Mouse (Mus musculus) mouse trophoblast stem cell (cell line): Measurements from ENCODE around the gene Tmed9.
"Not testable (repeated sequence)": the region's sequence is repeated elsewhere in the genome, so short reads cannot be mapped to it uniquely, and the experiment has no call there.

Experiments
- in situ Hi-C, 2 experiments: fragments of 300-500 bp; cut with MseI, MboI; formaldehyde crosslinking; loops; 2 replicates in 1 of 2; 3 replicates in 1 of 2; pipeline ENCODE4 v1.15.1; 2025

Gene Tmed9

DNA sequence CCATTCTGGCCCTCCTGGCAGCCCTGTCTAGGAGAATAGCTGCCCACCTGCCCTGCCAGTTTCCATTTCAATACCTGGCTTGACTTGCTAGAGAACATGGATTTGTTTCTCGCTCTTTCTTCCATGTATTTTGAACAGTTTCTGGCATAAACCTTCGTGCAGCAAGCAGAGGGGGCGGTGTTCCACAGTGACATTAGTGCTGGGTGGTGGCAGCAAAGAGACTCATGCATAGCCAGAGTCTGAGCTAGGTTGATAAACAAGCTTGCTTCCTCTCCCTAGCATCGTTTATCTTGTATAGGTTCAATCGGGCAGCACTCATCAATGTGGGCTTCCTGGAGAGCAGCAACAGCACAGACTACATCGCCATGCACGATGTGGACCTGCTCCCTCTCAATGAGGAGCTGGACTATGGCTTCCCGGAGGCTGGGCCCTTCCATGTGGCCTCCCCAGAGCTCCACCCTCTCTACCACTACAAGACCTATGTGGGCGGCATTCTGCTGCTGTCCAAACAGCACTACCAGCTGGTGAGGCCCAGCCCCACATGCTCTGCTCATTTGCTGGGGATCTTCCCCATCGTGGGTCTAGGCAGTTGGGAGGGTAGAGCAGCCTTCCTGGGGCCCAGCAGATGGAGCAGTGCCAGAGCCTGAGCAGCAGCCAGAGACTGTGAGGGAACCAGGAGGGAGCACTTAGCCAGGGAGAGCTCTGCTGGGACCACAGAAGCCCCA, 33.5 kb downstream of the Tmed9 start:
- in situ Hi-C loops = no loop called here

DNA sequence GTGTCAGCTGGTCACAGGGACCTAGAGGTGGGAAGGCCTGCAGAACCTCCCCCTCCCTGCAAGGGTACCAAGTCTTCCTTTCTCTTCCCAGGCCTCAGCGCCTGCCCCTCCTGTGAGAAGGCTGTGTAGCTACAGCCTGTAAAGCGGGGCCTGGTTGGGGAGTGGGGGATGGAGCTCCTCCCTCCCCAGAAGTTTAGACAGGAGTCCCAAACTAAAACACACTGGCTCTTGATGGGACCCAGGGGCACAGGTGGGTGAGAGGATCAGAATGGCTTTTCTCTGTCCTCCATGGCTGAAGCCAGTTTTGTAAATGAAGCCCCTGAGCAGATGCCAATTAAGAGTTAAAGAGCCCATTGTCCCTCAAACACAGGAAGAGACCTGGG, 34.1 kb downstream of the Tmed9 start:
- in situ Hi-C loops = no loop called here

DNA sequence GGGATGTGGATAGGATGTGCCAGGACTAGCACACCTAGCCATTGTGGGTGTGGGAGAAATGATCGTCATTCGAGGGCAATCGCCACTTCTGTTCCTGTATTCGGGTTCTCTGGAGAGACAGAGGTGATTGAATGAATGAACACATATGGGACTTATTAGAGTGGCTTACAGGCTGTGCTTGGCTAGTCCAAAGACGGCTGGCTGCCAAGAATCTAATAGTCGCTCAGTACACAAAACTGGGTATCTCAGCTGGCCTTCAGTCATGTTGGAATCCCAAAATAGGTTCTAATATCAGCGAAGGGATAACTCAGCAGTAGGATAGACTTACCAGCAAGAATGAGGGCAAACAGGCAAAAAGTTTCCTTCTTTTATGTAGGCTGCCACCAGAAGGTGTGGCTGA, 38.5 kb downstream of the Tmed9 start:
- in situ Hi-C loops = no loop called here

DNA sequence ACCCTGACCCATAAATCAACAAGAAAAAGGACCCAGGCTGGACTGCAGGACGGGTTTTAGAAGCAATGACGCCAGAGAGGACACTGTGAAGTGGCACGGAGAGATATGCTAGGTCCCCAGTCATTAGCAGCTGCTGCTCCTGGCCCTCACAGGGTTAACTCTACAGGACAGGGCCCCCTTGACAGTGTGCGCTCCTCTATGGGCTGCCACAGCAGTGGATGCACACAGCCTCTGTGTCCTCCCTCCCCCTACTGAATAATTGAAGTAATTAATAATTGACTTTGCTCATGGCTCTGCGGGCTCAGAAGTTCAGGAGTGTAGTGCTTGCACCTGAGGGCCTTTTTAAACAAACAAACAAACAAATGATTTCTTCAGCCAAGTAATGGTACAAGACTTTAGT, 39.9 kb downstream of the Tmed9 start:
- in situ Hi-C loops = no loop called here

DNA sequence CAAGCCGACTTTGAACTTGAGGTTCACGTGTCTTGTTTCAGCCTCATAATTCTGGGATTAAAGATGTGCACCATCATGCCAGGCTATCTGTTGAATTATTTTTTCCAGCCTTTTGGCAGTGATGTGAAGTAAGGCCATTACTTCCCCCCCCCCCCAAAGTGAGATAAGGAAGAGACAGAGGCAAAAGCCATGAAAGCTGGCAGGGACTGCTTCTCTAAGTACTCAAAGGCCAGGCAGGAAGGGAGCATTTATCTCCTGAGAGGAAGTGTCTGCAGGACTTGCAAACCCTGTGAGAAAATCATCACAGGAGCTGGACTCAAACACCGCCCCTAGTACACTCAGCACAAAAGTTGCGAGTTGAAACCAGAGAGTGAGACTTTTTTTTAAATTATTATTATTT, 45.8 kb downstream of the Tmed9 start:
- in situ Hi-C loops = no loop called here

DNA sequence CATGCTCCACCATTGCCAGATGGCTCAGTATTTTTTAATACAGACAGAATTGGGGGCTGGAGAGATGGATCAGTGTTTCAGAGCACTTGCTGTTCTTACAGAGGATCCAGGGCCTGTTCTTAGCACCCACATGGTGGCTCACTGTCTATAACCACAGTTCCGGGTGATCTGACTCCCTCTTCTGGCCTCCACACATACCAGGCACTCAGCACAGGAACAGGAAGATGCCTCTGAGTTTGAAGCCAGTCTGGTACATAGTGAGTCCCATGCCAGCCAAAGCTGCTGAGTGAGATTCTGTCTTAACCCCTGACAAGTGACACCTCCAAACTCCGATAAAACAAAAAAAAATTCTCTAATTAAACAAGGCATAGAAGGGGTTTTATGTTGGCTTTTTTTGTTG, 46.7 kb downstream of the Tmed9 start:
- in situ Hi-C loops = no loop called here

DNA sequence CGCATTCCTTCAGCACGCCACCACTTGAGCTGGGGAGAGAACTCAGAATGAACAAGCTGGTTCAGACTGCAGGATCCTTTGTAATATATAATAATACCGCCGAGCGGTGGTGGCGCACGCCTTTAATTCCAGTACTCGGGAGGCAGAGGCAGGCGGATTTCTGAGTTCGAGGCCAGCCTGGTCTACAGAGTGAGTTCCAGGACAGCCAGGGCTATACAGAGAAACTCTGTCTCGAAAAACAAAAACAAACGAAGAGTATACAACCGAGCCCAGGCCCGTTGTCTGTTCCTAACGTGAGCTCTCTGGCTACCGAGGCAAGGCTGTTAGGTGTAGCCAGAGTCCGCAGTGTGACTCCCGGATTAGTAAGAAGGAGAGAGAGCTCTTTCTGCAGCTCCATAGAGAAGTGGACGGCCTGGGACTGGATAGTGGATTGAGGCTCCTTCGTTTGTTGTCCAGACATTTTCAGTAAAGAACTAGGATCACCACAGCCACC, 48.7 kb downstream of the Tmed9 start:
- in situ Hi-C loops = not testable (repeated sequence)

DNA sequence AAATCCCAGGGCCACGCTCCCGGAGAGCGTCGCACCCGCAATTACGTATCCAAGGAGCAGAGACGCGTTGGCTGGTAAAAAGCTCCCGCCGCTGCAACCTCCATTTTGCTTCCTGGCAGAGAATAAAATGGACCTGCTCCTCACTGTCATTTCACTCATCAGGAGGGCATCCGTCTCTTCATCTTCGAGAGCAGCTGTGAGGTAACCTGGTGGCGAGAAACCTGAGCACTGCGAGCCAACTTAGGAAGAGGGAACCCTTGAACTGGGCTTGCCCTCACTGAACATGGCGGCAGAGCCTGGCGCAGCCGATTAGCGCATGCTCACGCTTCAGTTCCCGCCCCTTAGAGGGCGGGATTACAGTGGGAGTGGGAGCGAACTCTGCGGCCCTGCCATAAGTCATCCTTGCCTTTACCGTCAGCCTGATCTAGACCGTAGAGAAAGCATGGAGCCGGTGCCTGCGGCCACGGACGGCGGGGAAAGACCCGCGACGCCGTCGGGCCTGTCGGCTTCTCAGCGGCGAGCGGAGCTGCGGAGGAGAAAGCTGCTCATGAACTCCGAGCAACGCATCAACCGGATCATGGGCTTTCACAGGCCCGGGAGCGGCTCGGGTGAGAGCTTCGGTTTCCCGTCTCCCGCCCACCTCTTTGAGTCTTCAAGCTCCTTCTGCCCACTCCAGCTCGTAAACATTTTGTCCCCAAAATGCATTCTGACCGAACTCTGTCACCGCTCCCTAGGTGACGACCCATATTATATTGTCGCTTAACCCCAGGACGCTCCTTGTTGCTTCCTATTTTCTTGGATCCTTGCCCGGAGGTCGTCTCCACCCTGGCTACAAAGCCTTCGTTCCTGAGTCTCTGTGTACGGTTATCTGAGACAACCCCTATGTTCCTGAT, 49.4 kb downstream of the Tmed9 start, which contains the start of gene Caml:
Gene Caml, plus strand, starts transcription at position 357 of the 893 bp plus-strand sequence.
- in situ Hi-C loops = no loop called here

DNA sequence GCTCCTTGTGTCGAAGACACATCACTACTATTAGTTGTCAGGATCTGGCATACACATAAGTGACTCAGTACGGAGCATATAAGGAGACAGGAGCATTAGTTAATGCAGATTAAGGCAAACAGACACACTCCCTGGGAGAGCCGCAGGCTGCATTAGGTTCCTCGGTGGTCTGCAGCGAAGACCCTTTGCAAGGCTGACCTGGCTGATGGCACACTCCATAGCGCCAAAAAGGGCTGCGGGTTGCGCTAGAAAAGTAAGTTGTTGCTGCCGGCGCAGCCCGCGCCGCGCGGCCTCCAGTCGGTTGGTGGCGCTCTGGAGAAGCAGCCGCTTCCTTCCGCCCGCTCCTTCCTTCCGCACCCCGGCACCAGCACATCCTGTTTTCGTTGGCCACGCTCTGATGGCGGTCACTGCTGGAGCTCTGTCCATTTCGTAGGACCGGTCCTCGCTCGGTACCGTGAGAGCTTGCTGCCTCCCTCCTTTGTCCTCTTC, 61.2 kb downstream of the Tmed9 start, which contains the start of gene Ddx46:
Gene Ddx46, plus strand, starts transcription at position 389 of the 489 bp plus-strand sequence.
- in situ Hi-C loops = loop anchor here in 1 of 2 experiments (5.0 kb wide), 1 partner anchor 32 kb away; no protein-coding TSS in a partner anchor

DNA sequence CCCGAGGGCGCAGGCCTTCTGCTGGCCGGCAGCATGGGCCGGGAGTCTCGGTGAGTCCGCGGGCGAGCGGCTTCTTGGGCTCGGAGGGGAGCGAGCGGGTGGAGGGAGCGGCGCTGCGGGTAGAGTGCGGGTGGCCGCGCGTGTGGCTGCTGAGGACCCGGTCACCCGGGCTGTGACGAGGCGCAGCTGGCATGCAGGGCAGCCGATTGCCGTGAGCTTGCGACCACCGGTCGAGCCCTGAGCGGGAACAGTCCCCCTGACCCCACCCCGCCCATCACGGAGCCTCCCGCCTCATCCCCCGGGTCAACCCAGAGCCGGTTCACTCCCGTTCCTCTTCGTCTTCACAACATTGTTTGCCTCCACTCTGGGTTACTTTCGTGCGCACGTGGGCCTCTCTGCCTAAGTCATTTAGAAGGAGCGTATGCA, 61.6 kb downstream of the Tmed9 start:
- in situ Hi-C loops = loop anchor here in 1 of 2 experiments (5.0 kb wide), 1 partner anchor 33 kb away; no protein-coding TSS in a partner anchor

DNA sequence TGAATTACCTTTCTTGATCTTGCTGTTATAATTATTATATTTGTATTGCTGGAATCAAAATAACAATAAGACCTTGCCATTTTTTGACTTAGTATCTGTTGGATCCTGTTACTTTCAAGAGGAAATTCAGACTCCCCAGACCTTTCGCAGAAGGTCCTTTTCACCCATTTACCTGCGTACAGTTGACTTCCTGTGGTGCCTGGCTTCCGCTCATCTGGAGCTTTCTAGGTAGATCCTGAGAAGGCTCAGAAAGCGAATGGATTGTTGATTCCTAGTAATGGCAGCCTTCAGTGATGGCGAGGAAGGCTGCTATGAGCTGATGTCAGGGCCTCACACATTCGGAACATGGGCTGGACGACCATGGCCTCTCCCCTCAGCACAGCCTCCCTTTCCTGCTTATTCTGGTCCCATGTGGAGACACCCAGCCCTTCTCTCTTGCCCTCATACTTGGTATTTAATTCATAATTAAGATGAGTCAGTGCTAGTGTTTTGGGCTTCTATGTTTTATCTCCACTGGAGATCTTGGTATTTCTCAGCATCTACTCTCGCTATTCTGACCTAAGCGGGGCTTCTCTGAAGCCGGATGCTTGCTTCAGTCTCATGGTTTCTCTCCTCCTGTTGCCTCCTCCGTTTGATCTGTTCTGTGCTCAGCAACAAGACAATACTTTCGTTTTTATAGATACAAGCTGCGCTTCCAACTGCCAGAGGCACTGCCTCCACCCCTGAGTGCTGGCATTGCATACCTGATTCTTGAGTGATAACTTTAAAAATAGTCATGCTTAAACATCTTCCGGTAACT, 62.9 kb downstream of the Tmed9 start:
- in situ Hi-C loops = loop anchor here in 1 of 2 experiments (5.0 kb wide), 1 partner anchor 34 kb away; no protein-coding TSS in a partner anchor

DNA sequence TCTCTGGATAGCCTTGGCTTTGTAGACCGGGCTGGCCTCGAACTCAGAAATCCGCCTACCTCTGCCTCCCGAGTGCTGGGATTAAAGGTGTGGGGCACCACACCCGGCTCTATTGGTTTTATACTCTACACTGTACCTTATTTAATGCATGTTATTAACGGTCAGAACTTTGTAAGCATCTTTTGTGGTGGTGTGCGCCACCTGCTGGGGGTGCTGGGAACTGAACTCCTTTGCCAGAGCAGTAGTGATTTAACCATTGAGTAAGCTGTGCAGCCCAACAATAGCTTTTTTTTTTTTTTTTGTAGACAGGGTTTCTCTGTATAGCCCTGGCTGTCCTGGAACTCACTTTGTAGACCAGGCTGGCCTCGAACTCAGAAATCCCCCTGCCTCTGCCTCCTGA, 66.9 kb downstream of the Tmed9 start:
- in situ Hi-C loops = not testable (repeated sequence)

DNA sequence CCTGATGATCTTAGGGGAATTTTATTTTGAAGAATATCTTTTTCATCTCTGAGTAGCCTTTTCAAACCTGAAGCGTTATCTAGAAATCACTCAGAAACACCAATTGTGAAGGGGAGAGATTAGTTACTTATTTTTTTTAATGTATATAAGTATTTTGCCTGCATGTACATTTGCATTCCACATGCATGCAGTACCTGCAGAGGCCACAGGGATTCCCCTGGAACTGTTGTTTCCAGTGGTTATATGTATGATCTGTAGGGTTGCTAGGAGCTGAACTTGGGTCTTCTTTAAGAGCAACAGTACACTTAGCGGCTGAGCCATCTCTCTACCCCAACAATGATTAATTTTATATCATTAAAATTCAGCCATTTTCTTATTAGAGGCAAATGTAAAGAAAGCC, 71.0 kb downstream of the Tmed9 start:
- in situ Hi-C loops = no loop called here
